ENCODE assay signal across 23 mouse cellular contexts in genomic region chr19:43966481-43966880, GRCm38 (mm10). TPM values are rescaled to one million over a fixed set of nuclear protein-coding genes. Genes with fewer than 3 reads are reported as not detected.
DNase-seq lines count a peak whose midpoint lies in the region; ATAC-seq and TF ChIP-seq lines count a peak whose summit lies in the region.
"Had no signal": no experiment of that assay in that cellular context is flagged by ENCODE, and none has a peak within 500 bp of the region (broad histone marks: within the 10 kb centered on the region; RNA-seq: fewer than 3 reads in every experiment).

No protein-coding gene starts in this region.

- ATAC-seq in liver, embryonic 11.5 days (replicated peaks; ENCODE audit: low FRiP score): no peak
- ATAC-seq: forebrain, embryonic 14.5 days; forebrain, embryonic 16.5 days had no signal

- 0 out of 2 replicates have a peak, but pooled peaks cover 2% of the 10 kb centered on the region for H3K79me2 ChIP-seq in liver, adult 2 months (ENCODE audit: control insufficient read depth, insufficient read depth, low read length)

- H3K4me1 ChIP-seq in liver, adult 2 months (ENCODE audit: control insufficient read depth, insufficient read depth, low read length): peaks cover 4% of the 10 kb centered on the region
- no peaks in the 10 kb centered on the region for H3K4me1 ChIP-seq in liver, embryonic 11.5 days (replicated peaks; ENCODE audit: control insufficient read depth, insufficient read depth, low read length)
- H3K4me1 ChIP-seq: embryonic facial prominence, embryonic 13.5 days; embryonic facial prominence, embryonic 15.5 days; forebrain, embryonic 12.5 days had no signal

- peak; percentile 46 for DNase-seq in kidney, adult 9 months
- DNase-seq in kidney, adult 8-10 months: no peak
- peak; percentile 68 for DNase-seq in liver, adult 2 months (ENCODE audit: extremely low read depth, low read depth, low spot score)
- no peak for DNase-seq in liver, embryonic 11.5 days (ENCODE audit: low spot score)
- DNase-seq: adrenal gland, adult 2 months; adrenal gland, postnatal 10 days; adrenal gland, postnatal 25 days; cerebellum, adult 11 months; cerebellum, adult 18-20 months; cerebellum, adult 8-10 months; cerebellum, adult 9-11 months; cerebellum, postnatal 14 days; cerebellum, postnatal 36 days; embryo, embryonic 11 days had no signal

- peaks cover 63% of the 10 kb centered on the region for H3K36me3 ChIP-seq in liver, adult 2 months (ENCODE audit: control insufficient read depth, insufficient read depth, low read length)
- H3K36me3 ChIP-seq in liver, embryonic 11.5 days (ENCODE audit: control insufficient read depth, insufficient read depth, low read length): no peaks in the 10 kb centered on the region
- H3K36me3 ChIP-seq: embryonic facial prominence, embryonic 13.5 days; embryonic facial prominence, embryonic 15.5 days; forebrain, embryonic 10.5 days; forebrain, embryonic 12.5 days had no signal

- TF ChIP-seq POLR2A in liver, adult 2 months (IDR thresholded peaks at IDR 0.05; ENCODE audit: extremely low read depth, insufficient read depth, low read length): no peak

- no peak overlapping the region for H3K4me3 ChIP-seq in liver, adult 2 months (ENCODE audit: insufficient read depth, low read depth, low read length)
- no peak overlapping the region for H3K4me3 ChIP-seq in liver, embryonic 11.5 days (ENCODE audit: low read depth, low read length)
- H3K4me3 ChIP-seq: embryonic facial prominence, embryonic 13.5 days; embryonic facial prominence, embryonic 15.5 days; erythroblast, embryonic 14.5 days; forebrain, embryonic 10.5 days; forebrain, embryonic 12.5 days had no signal

- TF ChIP-seq CTCF in liver, adult 2 months (IDR thresholded peaks at IDR 0.05; ENCODE audit: low read depth, low read length): no peak

- H3K9me3 ChIP-seq in liver, embryonic 11.5 days (ENCODE audit: control insufficient read depth, low read length): no peaks in the 10 kb centered on the region
- H3K9me3 ChIP-seq: embryonic facial prominence, embryonic 13.5 days; embryonic facial prominence, embryonic 15.5 days; forebrain, embryonic 10.5 days; forebrain, embryonic 12.5 days had no signal

- no peak overlapping the region; the same call in 1 of the 2 replicates for H3K27ac ChIP-seq in liver, adult 2 months (replicated peaks; ENCODE audit: insufficient read depth, low read depth, low read length)
- no peak overlapping the region for H3K27ac ChIP-seq in liver, embryonic 11.5 days (ENCODE audit: low read depth, low read length)
- H3K27ac ChIP-seq: embryonic facial prominence, embryonic 13.5 days; embryonic facial prominence, embryonic 15.5 days; forebrain, embryonic 10.5 days; forebrain, embryonic 12.5 days had no signal

- H3K27me3 ChIP-seq in liver, adult 2 months (ENCODE audit: control insufficient read depth, insufficient read depth, low read length): no peaks in the 10 kb centered on the region
- no peaks in the 10 kb centered on the region for H3K27me3 ChIP-seq in liver, embryonic 11.5 days (replicated peaks; ENCODE audit: control insufficient read depth, insufficient read depth, low read length)
- H3K27me3 ChIP-seq: embryonic facial prominence, embryonic 15.5 days; forebrain, embryonic 12.5 days had no signal

- WGBS in liver, adult 2 months: 63% methylated on average over 2 of the region's 2 CpGs
- 83% methylated on average over 2 of the region's 2 CpGs for WGBS in liver, embryonic 11.5 days

- no peak overlapping the region for H3K4me2 ChIP-seq in liver, embryonic 11.5 days
- H3K4me2 ChIP-seq: embryonic facial prominence, embryonic 13.5 days; embryonic facial prominence, embryonic 15.5 days; forebrain, embryonic 12.5 days had no signal

- H3K9ac ChIP-seq in liver, adult 2 months (ENCODE audit: low read depth, low read length): no peak overlapping the region
- H3K9ac ChIP-seq in liver, embryonic 11.5 days (ENCODE audit: low read depth, low read length): no peak overlapping the region
- H3K9ac ChIP-seq: embryonic facial prominence, embryonic 13.5 days; embryonic facial prominence, embryonic 15.5 days; forebrain, embryonic 12.5 days had no signal

RNA-seq across cellular contexts. Expression of gene Cpn1, which starts 19.9 kb away (rescaled TPM):
- 215 and 272 TPM in 2 replicates for total RNA-seq in liver, adult 2 months (2014; rRNA removed)
- 336 and 360 TPM in 2 replicates for polyA plus RNA-seq in liver, adult 2 months (2012; rRNA removed)
- 53.7 and 53.9 TPM in 2 replicates for polyA plus RNA-seq in liver, embryonic 11.5 days (2014; fragmentation: Nextera tagmentation; extraction: Ambion mirVana)
- total RNA-seq: adrenal gland, postnatal 25 days; common myeloid progenitor, adult 5-6 weeks had no signal
- polyA plus RNA-seq: adrenal gland, adult 2 months; embryonic facial prominence, embryonic 11.5 days; embryonic facial prominence, embryonic 13.5 days had no signal

RNA-seq across cellular contexts. Expression of gene Dnmbp, which starts 26.5 kb away (rescaled TPM):
- total RNA-seq in liver, adult 2 months (2014; rRNA removed): 23.3 and 24.7 TPM in 2 replicates
- polyA plus RNA-seq in liver, adult 2 months (2012; rRNA removed): 15.5 and 15.6 TPM in 2 replicates
- 7.5 and 8.7 TPM in 2 replicates for polyA plus RNA-seq in liver, embryonic 11.5 days (2014; fragmentation: Nextera tagmentation; extraction: Ambion mirVana)
- polyA plus RNA-seq: erythroblast, embryonic 14.5 days had no signal

Comparison
In these comparisons a context has a peak if more than half of its experiments do, and no peak if none do; other contexts are left out.
1. DNase-seq: peak in kidney, adult 9 months (single experiment) and liver, adult 2 months (single experiment); none in kidney, adult 8-10 months (0 of 2) and liver, embryonic 11.5 days (single experiment).